Mouse (Mus musculus): Measurements from ENCODE around the gene Sema3f.

GRCm38 (mm10) chr9:107697811-107698521 is 12.3 kb downstream of the Sema3f start:
- no peak for TF ChIP-seq CTCF (IDR thresholded peaks at IDR 0.05; ENCODE audit: borderline replicate concordance, extremely low read depth, insufficient read depth, insufficient read length)
- no peak for TF ChIP-seq POLR2A (IDR thresholded peaks at IDR 0.05; ENCODE audit: borderline replicate concordance, extremely low read depth, insufficient read depth, insufficient read length, poor library complexity, severe bottlenecking)

Data from brain, embryonic 14.5 days (tissue).